Mouse (Mus musculus) regulatory T cell (primary cell): ENCODE data around the gene Gna15.

ENCODE experiments used
- in situ Hi-C: fragments of 300-600 bp; cut with MboI, MseI; formaldehyde crosslinking; loops from one replicate; pipeline ENCODE4 v1.15.1; 2025; ENCODE audit warnings: high pct_unique_total_duplicates

Gna15 gene

GRCm38 (mm10) chr10:81496264-81496901 is 27.6 kb downstream of the Gna15 start, which contains the start of gene Ncln:
TSS of gene Ncln (minus strand) at chr10:81496392.
- in situ Hi-C loops = loop anchor here (5.0 kb wide), 1 partner anchor 36 kb away; no protein-coding TSS in a partner anchor

- in situ Hi-C loops = loop anchor here (5.0 kb wide), 1 partner anchor 37 kb away; no protein-coding TSS in a partner anchor
Measured at GRCm38 (mm10) chr10:81495616-81496263, 28.3 kb downstream of the Gna15 start.

GRCm38 (mm10) chr10:81495151-81495550 is 28.9 kb downstream of the Gna15 start:
- in situ Hi-C loops = loop anchor here (5.0 kb wide), 1 partner anchor 37 kb away; no protein-coding TSS in a partner anchor

GRCm38 (mm10) chr10:81494260-81495041 is 29.6 kb downstream of the Gna15 start:
- in situ Hi-C loops = loop anchor here (5.0 kb wide), 1 partner anchor 38 kb away; no protein-coding TSS in a partner anchor

- in situ Hi-C loops = no loop called here
Measured at GRCm38 (mm10) chr10:81493601-81494220, 30.3 kb downstream of the Gna15 start.

GRCm38 (mm10) chr10:81492606-81493240 is 31.3 kb downstream of the Gna15 start:
- in situ Hi-C loops = no loop called here

- in situ Hi-C loops = no loop called here
Measured at GRCm38 (mm10) chr10:81491018-81491417, 33.0 kb downstream of the Gna15 start.

- in situ Hi-C loops = no loop called here
Measured at GRCm38 (mm10) chr10:81489941-81490340, 34.1 kb downstream of the Gna15 start.

- in situ Hi-C loops = no loop called here
Measured at GRCm38 (mm10) chr10:81488081-81488480, 35.9 kb downstream of the Gna15 start.

- in situ Hi-C loops = no loop called here
Measured at GRCm38 (mm10) chr10:81486496-81486895, 37.5 kb downstream of the Gna15 start.

GRCm38 (mm10) chr10:81485479-81486018 is 38.5 kb downstream of the Gna15 start:
- in situ Hi-C loops = no loop called here

- in situ Hi-C loops = no loop called here
Measured at GRCm38 (mm10) chr10:81485060-81485449, 39.0 kb downstream of the Gna15 start.

- in situ Hi-C loops = no loop called here
Measured at GRCm38 (mm10) chr10:81484441-81485059, 39.5 kb downstream of the Gna15 start.

- in situ Hi-C loops = no loop called here
Measured at GRCm38 (mm10) chr10:81483983-81484382, 40.0 kb downstream of the Gna15 start.

GRCm38 (mm10) chr10:81482533-81482889 is 41.5 kb downstream of the Gna15 start, which contains the start of gene Celf5:
TSS of gene Celf5 (minus strand) at chr10:81482709.
- in situ Hi-C loops = no loop called here

- in situ Hi-C loops = no loop called here
Measured at GRCm38 (mm10) chr10:81481605-81482532, 42.2 kb downstream of the Gna15 start.

GRCm38 (mm10) chr10:81474461-81474860 is 49.6 kb downstream of the Gna15 start:
- in situ Hi-C loops = no loop called here

- in situ Hi-C loops = no loop called here
Measured at GRCm38 (mm10) chr10:81473003-81473451, 51.0 kb downstream of the Gna15 start.

GRCm38 (mm10) chr10:81472403-81473002 is 51.5 kb downstream of the Gna15 start:
- in situ Hi-C loops = no loop called here
